Mouse (Mus musculus) colon, adult 2 months (tissue): Measurements from ENCODE around the gene Vps13d. TPM values are rescaled to one million over a fixed set of nuclear protein-coding genes. Genes with fewer than 3 reads are reported as not detected.

Experiments
- polyA plus RNA-seq: library from polyadenylated mRNA; depleted of rRNA; stranded (reverse); fragments of >200 nt; gene quantifications from 2 replicates; pipeline ENCODE4 v1.2.3, GENCODE M21; 2012; rRNA removed

The Vps13d gene
- polyA plus RNA-seq: 13.6 and 17.2 TPM in 2 replicates

DNA sequence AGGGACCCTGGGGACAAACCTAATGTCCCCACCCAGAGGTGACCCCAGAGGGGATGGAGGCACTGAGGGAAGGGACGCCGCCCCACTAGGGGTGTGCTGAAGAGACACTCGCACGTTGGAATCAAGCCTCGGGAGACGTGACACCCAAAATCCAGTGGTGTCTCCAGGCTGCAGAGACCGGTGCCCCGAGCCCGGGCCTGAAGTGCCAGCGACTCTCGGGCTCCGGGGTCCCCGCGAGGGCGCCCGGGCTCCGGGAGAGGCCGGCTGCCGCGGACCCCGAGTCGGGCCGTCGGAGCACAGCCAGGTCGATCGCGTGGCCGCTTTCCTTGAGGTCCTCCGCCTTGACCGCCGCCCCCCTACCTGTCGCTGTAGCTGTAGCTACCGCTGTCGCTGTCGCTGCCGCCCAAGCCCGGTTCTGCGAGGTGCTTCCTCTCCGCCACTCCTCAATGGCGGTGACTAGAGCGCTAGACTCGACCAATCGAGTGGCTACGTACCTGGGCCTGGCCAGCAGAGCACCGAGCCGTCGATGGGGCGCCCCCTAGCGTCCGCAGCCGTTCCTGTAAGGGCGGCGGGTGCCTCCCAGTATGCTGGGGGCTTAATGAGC lies at the start of gene Vps13d:
Gene Vps13d (minus strand): TSS at position 447 of the 604 bp plus-strand sequence.

Other genes with a start within 250 kb of the Vps13d start
- gene Tnfrsf1b, start 51.9 kb upstream of the Vps13d start, polyA plus RNA-seq: 24.7 and 28.3 TPM in 2 replicates
- gene Tnfrsf8, start 120.2 kb upstream of the Vps13d start, polyA plus RNA-seq: 0.21 and 0.24 TPM in 2 replicates